Mouse (Mus musculus): Measurements from ENCODE around the gene Asic5.

- peak; percentile 16; the same call in 1 of the 2 replicates for TF ChIP-seq CTCF (IDR thresholded peaks at IDR 0.05; ENCODE audit: low read depth)
- no peak for TF ChIP-seq EP300 (IDR thresholded peaks at IDR 0.05; ENCODE audit: low read depth)
These were observed 79.5 kb downstream of the Asic5 start for GRCm38 (mm10) chr3:82061402-82062180.
